ENCODE assay signal across 13 mouse cellular contexts in the genomic region with DNA sequence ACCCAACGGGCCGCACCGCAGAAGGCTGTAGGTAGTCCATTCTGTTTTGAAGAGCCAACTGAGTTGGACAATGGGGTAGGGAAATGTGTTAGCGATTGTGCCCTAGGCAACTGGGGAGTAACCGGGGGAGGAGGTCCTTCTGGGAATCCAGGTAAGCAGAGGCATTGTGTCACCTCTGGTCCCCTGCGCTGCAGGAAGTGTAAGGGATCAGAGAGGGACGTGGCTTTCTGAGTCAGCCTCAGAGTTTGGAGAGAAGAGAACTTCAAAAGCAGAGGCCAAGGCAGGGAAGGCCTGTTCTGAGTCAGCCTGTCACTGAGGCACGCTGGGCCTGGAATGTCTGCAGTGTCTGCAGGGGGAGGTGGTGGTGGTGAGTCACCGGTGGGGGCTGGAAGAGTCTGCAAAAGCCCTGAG. TPM values are rescaled to one million over a fixed set of nuclear protein-coding genes. Genes with fewer than 3 reads are reported as not detected.
A peak's percentile ranks its signal among the peaks of the same experiment; 100 is the strongest.
DNase-seq lines count a peak whose midpoint lies in the region; ATAC-seq and TF ChIP-seq lines count a peak whose summit lies in the region.
"Had no signal": no experiment of that assay in that cellular context is flagged by ENCODE, and none has a peak within 500 bp of the region (broad histone marks: within the 10 kb centered on the region; RNA-seq: fewer than 3 reads in every experiment).

No protein-coding gene starts in this region.

- WGBS in hindbrain, embryonic 10.5 days, result 13% methylated on average over 9 of the region's 9 CpGs
- WGBS in hindbrain, embryonic 12.5 days, result 10% methylated on average over 9 of the region's 9 CpGs
- 18% methylated on average over 9 of the region's 9 CpGs for WGBS in intestine, embryonic 16.5 days

- TF ChIP-seq POLR2A in ES-Bruce4 (IDR thresholded peaks at IDR 0.05; ENCODE audit: insufficient read depth, low read length), result no peak

- H3K4me2 ChIP-seq in hindbrain, embryonic 12.5 days (replicated peaks), result no peak overlapping the region
- no peak overlapping the region for H3K4me2 ChIP-seq in intestine, embryonic 16.5 days (ENCODE audit: low read depth, low read length)
- H3K4me2 ChIP-seq: liver, embryonic 12.5 days; midbrain, embryonic 13.5 days had no signal

- no peak for TF ChIP-seq CTCF in ES-Bruce4 (IDR thresholded peaks at IDR 0.05; ENCODE audit: low read depth, low read length)

- DNase-seq in hindbrain, embryonic 10.5 days (ENCODE audit: low spot score), result no peak
- DNase-seq in adrenal gland, adult 2 months, result peak; percentile 91
- no peak for DNase-seq in gastrocnemius, postnatal 36 days
- DNase-seq: cerebellum, adult 18-20 months had no signal

- no peak overlapping the region for H3K9ac ChIP-seq in hindbrain, embryonic 12.5 days
- H3K9ac ChIP-seq in ES-Bruce4 (ENCODE audit: low read depth, poor library complexity, severe bottlenecking), result peak overlapping the region; percentile 26
- no peak overlapping the region for H3K9ac ChIP-seq in intestine, embryonic 16.5 days (ENCODE audit: low read depth, low read length)
- H3K9ac ChIP-seq: liver, embryonic 12.5 days; midbrain, embryonic 13.5 days had no signal

- peaks cover 2% of the 10 kb centered on the region; the same call in 1 of the 2 replicates for H3K27me3 ChIP-seq in hindbrain, embryonic 10.5 days (ENCODE audit: insufficient read depth, poor library complexity, severe bottlenecking)
- H3K27me3 ChIP-seq in hindbrain, embryonic 12.5 days, result no peaks in the 10 kb centered on the region; the same call in 1 of the 2 replicates
- no peaks in the 10 kb centered on the region for H3K27me3 ChIP-seq in ES-Bruce4 (ENCODE audit: control insufficient read depth, insufficient read depth, low read length, poor library complexity, severe bottlenecking)
- peaks cover 2% of the 10 kb centered on the region; the same call in 1 of the 2 replicates for H3K27me3 ChIP-seq in intestine, embryonic 16.5 days (replicated peaks; ENCODE audit: control insufficient read depth, insufficient read depth, low read length)
- H3K27me3 ChIP-seq: liver, embryonic 12.5 days; midbrain, embryonic 13.5 days had no signal

- ATAC-seq in hindbrain, embryonic 12.5 days (ENCODE audit: low FRiP score), result no peak
- peak; percentile 81 for ATAC-seq in intestine, embryonic 16.5 days
- no peak for ATAC-seq in inflammation-experienced regulatory T-cells, adult 6 months
- ATAC-seq: liver, embryonic 12.5 days; midbrain, embryonic 13.5 days had no signal

- no peak overlapping the region for H3K4me3 ChIP-seq in hindbrain, embryonic 10.5 days
- no peak overlapping the region for H3K4me3 ChIP-seq in hindbrain, embryonic 12.5 days
- H3K4me3 ChIP-seq in ES-Bruce4 (ENCODE audit: low read depth, low read length), result peak overlapping the region; percentile 4
- no peak overlapping the region for H3K4me3 ChIP-seq in intestine, embryonic 16.5 days (ENCODE audit: low read length)
- H3K4me3 ChIP-seq: liver, embryonic 12.5 days; midbrain, embryonic 13.5 days had no signal

- H3K9me3 ChIP-seq in hindbrain, embryonic 10.5 days, result no peaks in the 10 kb centered on the region
- no peaks in the 10 kb centered on the region for H3K9me3 ChIP-seq in hindbrain, embryonic 12.5 days (replicated peaks)
- H3K9me3 ChIP-seq in ES-Bruce4 (replicated peaks; ENCODE audit: control insufficient read depth, insufficient read depth, low read length, poor library complexity, severe bottlenecking), result no peaks in the 10 kb centered on the region
- H3K9me3 ChIP-seq in intestine, embryonic 16.5 days (ENCODE audit: control insufficient read depth, low read length), result no peaks in the 10 kb centered on the region
- H3K9me3 ChIP-seq: liver, embryonic 12.5 days; midbrain, embryonic 13.5 days had no signal

- intact Hi-C loops in gastrocnemius, postnatal 36 days (cut with DNase I), result no loop called here

- 0 out of 2 replicates have a peak overlapping the region, but pooled peaks have one; percentile 53 for H3K27ac ChIP-seq in hindbrain, embryonic 10.5 days
- no peak overlapping the region for H3K27ac ChIP-seq in hindbrain, embryonic 12.5 days
- peak overlapping the region; percentile 99 for H3K27ac ChIP-seq in ES-Bruce4 (ENCODE audit: insufficient read depth, low read length)
- H3K27ac ChIP-seq in intestine, embryonic 16.5 days (ENCODE audit: low read length), result peak overlapping the region; percentile 49; the same call in 1 of the 2 replicates
- H3K27ac ChIP-seq: liver, embryonic 12.5 days; midbrain, embryonic 13.5 days had no signal

- peaks cover 18% of the 10 kb centered on the region for H3K4me1 ChIP-seq in hindbrain, embryonic 10.5 days (replicated peaks)
- 0 out of 2 replicates have a peak, but pooled peaks cover under 1% of the 10 kb centered on the region for H3K4me1 ChIP-seq in hindbrain, embryonic 12.5 days
- peaks cover 11% of the 10 kb centered on the region for H3K4me1 ChIP-seq in ES-Bruce4 (ENCODE audit: control insufficient read depth, insufficient read depth, low read length)
- no peaks in the 10 kb centered on the region for H3K4me1 ChIP-seq in intestine, embryonic 16.5 days (ENCODE audit: control insufficient read depth, insufficient read depth, low read length)

- TF ChIP-seq EP300 in ES-Bruce4 (IDR thresholded peaks at IDR 0.05; ENCODE audit: insufficient read depth, low read depth, low read length), result peak; percentile 98

- H3K36me3 ChIP-seq in hindbrain, embryonic 10.5 days, result no peaks in the 10 kb centered on the region
- no peaks in the 10 kb centered on the region for H3K36me3 ChIP-seq in hindbrain, embryonic 12.5 days
- H3K36me3 ChIP-seq in ES-Bruce4 (ENCODE audit: control insufficient read depth, insufficient read depth, low read length, poor library complexity, severe bottlenecking), result no peaks in the 10 kb centered on the region
- no peaks in the 10 kb centered on the region for H3K36me3 ChIP-seq in intestine, embryonic 16.5 days (ENCODE audit: control insufficient read depth, insufficient read depth, low read length)
- H3K36me3 ChIP-seq: liver, embryonic 12.5 days; midbrain, embryonic 13.5 days had no signal

RNA-seq across cellular contexts. Expression of a gene that starts 6.4 kb away (rescaled TPM):
- not detected in 2 replicates for polyA plus RNA-seq in hindbrain, embryonic 10.5 days (2016; fragmentation: Nextera tagmentation; extraction: Ambion mirVana)
- not detected in 2 replicates for polyA plus RNA-seq in hindbrain, embryonic 12.5 days (2016; fragmentation: Nextera tagmentation; extraction: Ambion mirVana)
- polyA plus RNA-seq in ES-Bruce4 (2011; ENCODE audit: insufficient read depth, insufficient read length, low read depth, missing spikeins), result not detected in 2 replicates
- not detected for total RNA-seq in adrenal gland, adult 2 months (2021)
- not detected in 2 replicates for polyA plus RNA-seq in adrenal gland, adult 2 months (2012; rRNA removed)
- 19.9 and 21.5 TPM in 2 replicates for polyA plus RNA-seq in intestine, embryonic 16.5 days (2015; fragmentation: Nextera tagmentation; extraction: Ambion mirVana)
- polyA plus RNA-seq in inflammation-experienced regulatory T-cells, adult 6 months (2017; shearing (Covaris generic)), result not detected
- total RNA-seq in gastrocnemius, postnatal 36 days (2021), result not detected
- polyA plus RNA-seq: frontal cortex, adult 2 months; hindbrain, embryonic 11.5 days; liver, embryonic 12.5 days; midbrain, embryonic 13.5 days had no signal

RNA-seq across cellular contexts. Expression of a gene that starts 12.2 kb away (rescaled TPM):
- 167 and 186 TPM in 2 replicates for polyA plus RNA-seq in hindbrain, embryonic 10.5 days (2016; fragmentation: Nextera tagmentation; extraction: Ambion mirVana)
- polyA plus RNA-seq in hindbrain, embryonic 12.5 days (2016; fragmentation: Nextera tagmentation; extraction: Ambion mirVana), result 71.1 and 73.3 TPM in 2 replicates
- 379 and 392 TPM in 2 replicates for polyA plus RNA-seq in ES-Bruce4 (2011; ENCODE audit: insufficient read depth, insufficient read length, low read depth, missing spikeins)
- total RNA-seq in adrenal gland, adult 2 months (2021), result under 1 TPM; 0.59 to 0.95 TPM
- polyA plus RNA-seq in adrenal gland, adult 2 months (2012; rRNA removed), result 0.10 and 0.19 TPM in 2 replicates
- 38.5 and 41.0 TPM in 2 replicates for polyA plus RNA-seq in intestine, embryonic 16.5 days (2015; fragmentation: Nextera tagmentation; extraction: Ambion mirVana)
- not detected for polyA plus RNA-seq in inflammation-experienced regulatory T-cells, adult 6 months (2017; shearing (Covaris generic))
- total RNA-seq in gastrocnemius, postnatal 36 days (2021), result not detected
- polyA plus RNA-seq: large intestine, adult 2 months had no signal

RNA-seq across cellular contexts. Expression of a gene that starts 16.7 kb away (rescaled TPM):
- polyA plus RNA-seq in hindbrain, embryonic 10.5 days (2016; fragmentation: Nextera tagmentation; extraction: Ambion mirVana), result 118 and 126 TPM in 2 replicates
- 115 and 118 TPM in 2 replicates for polyA plus RNA-seq in hindbrain, embryonic 12.5 days (2016; fragmentation: Nextera tagmentation; extraction: Ambion mirVana)
- 56.1 and 62.1 TPM in 2 replicates for polyA plus RNA-seq in ES-Bruce4 (2011; ENCODE audit: insufficient read depth, insufficient read length, low read depth, missing spikeins)
- total RNA-seq in adrenal gland, adult 2 months (2021), result 10 to 100 TPM; 79.5 to 92.8 TPM
- polyA plus RNA-seq in adrenal gland, adult 2 months (2012; rRNA removed), result 9.6 and 11.3 TPM in 2 replicates
- 94.3 and 97.8 TPM in 2 replicates for polyA plus RNA-seq in intestine, embryonic 16.5 days (2015; fragmentation: Nextera tagmentation; extraction: Ambion mirVana)
- polyA plus RNA-seq in inflammation-experienced regulatory T-cells, adult 6 months (2017; shearing (Covaris generic)), result 10 to 100 TPM; 37.7 to 51.2 (median 42.6) TPM
- 10 to 100 TPM; 26.5 to 30.1 TPM for total RNA-seq in gastrocnemius, postnatal 36 days (2021)

RNA-seq across cellular contexts. Expression of a gene that starts 47.2 kb away (rescaled TPM):
- polyA plus RNA-seq in hindbrain, embryonic 10.5 days (2016; fragmentation: Nextera tagmentation; extraction: Ambion mirVana), result 28.6 and 28.7 TPM in 2 replicates
- 40.7 and 43.4 TPM in 2 replicates for polyA plus RNA-seq in hindbrain, embryonic 12.5 days (2016; fragmentation: Nextera tagmentation; extraction: Ambion mirVana)
- 85.7 and 86.6 TPM in 2 replicates for polyA plus RNA-seq in ES-Bruce4 (2011; ENCODE audit: insufficient read depth, insufficient read length, low read depth, missing spikeins)
- total RNA-seq in adrenal gland, adult 2 months (2021), result 10 to 100 TPM; 45.3 to 46.5 TPM
- 17.0 and 20.7 TPM in 2 replicates for polyA plus RNA-seq in adrenal gland, adult 2 months (2012; rRNA removed)
- 31.5 and 32.0 TPM in 2 replicates for polyA plus RNA-seq in intestine, embryonic 16.5 days (2015; fragmentation: Nextera tagmentation; extraction: Ambion mirVana)
- polyA plus RNA-seq in inflammation-experienced regulatory T-cells, adult 6 months (2017; shearing (Covaris generic)), result 10 to 100 TPM in 2 of 3 experiments, 1 to 10 TPM in 1; 9.6 to 13.1 (median 10.4) TPM
- 10 to 100 TPM; 14.5 to 15.4 TPM for total RNA-seq in gastrocnemius, postnatal 36 days (2021)

RNA-seq across cellular contexts. Expression of a gene that starts 57.5 kb away (rescaled TPM):
- 582 and 586 TPM in 2 replicates for polyA plus RNA-seq in hindbrain, embryonic 10.5 days (2016; fragmentation: Nextera tagmentation; extraction: Ambion mirVana)
- polyA plus RNA-seq in hindbrain, embryonic 12.5 days (2016; fragmentation: Nextera tagmentation; extraction: Ambion mirVana), result 377 and 424 TPM in 2 replicates
- 184 and 191 TPM in 2 replicates for polyA plus RNA-seq in ES-Bruce4 (2011; ENCODE audit: insufficient read depth, insufficient read length, low read depth, missing spikeins)
- total RNA-seq in adrenal gland, adult 2 months (2021), result 100 to 1,000 TPM; 240 to 384 TPM
- 484 and 733 TPM in 2 replicates for polyA plus RNA-seq in adrenal gland, adult 2 months (2012; rRNA removed)
- 1,152 and 1,154 TPM in 2 replicates for polyA plus RNA-seq in intestine, embryonic 16.5 days (2015; fragmentation: Nextera tagmentation; extraction: Ambion mirVana)
- polyA plus RNA-seq in inflammation-experienced regulatory T-cells, adult 6 months (2017; shearing (Covaris generic)), result 100 to 1,000 TPM; 336 to 391 (median 363) TPM
- 1,000 to 10,000 TPM; 1,399 to 1,465 TPM for total RNA-seq in gastrocnemius, postnatal 36 days (2021)

Comparison
In these comparisons a context has a peak if more than half of its experiments do, and no peak if none do; other contexts are left out.
1. RNA of a gene that starts 6.4 kb away (polyA plus RNA-seq): 19.9 to 21.5 TPM in intestine, embryonic 16.5 days; not detected in ES-Bruce4, not detected in hindbrain, embryonic 12.5 days, not detected in hindbrain, embryonic 10.5 days, not detected in adrenal gland, adult 2 months and not detected in inflammation-experienced regulatory T-cells, adult 6 months; every median in the first group is over 10 times any median in the second.
2. RNA of a gene that starts 12.2 kb away (polyA plus RNA-seq): 379 to 392 TPM in ES-Bruce4, 167 to 186 TPM in hindbrain, embryonic 10.5 days, 71.1 to 73.3 TPM in hindbrain, embryonic 12.5 days and 38.5 to 41.0 TPM in intestine, embryonic 16.5 days; 0.10 to 0.19 TPM in adrenal gland, adult 2 months and not detected in inflammation-experienced regulatory T-cells, adult 6 months; every median in the first group is over 10 times any median in the second.